Mouse (Mus musculus): Measurements from ENCODE around the gene Frmd4b. TPM values are rescaled to one million over a fixed set of nuclear protein-coding genes. Genes with fewer than 3 reads are reported as not detected.

Gene Frmd4b
- polyA plus RNA-seq, 1 experiment from 2014 or later, result 27.1 TPM

- no peak overlapping the region for H3K9ac ChIP-seq (replicated peaks)
- H3K36me3 ChIP-seq, result no peaks in the 10 kb centered on the region
- H3K9me3 ChIP-seq, result no peaks in the 10 kb centered on the region
- H3K4me1 ChIP-seq (replicated peaks), result peaks cover 11% of the 10 kb centered on the region
- 0 out of 2 replicates have a peak, but pooled peaks cover 2% of the 10 kb centered on the region for H3K27me3 ChIP-seq
- H3K4me3 ChIP-seq (replicated peaks), result no peak overlapping the region
- H3K4me2 ChIP-seq (replicated peaks), result no peak overlapping the region
- ATAC-seq, result no peak
- no peak overlapping the region for H3K27ac ChIP-seq
- 91% methylated on average over 1 of the region's 1 CpGs for WGBS
Observed at GRCm38 (mm10) chr6:97346932-97347331, 270.4 kb downstream of the Frmd4b start.

GRCm38 (mm10) chr6:97346527-97346926 is 270.8 kb downstream of the Frmd4b start:
- H3K36me3 ChIP-seq, result no peaks in the 10 kb centered on the region
- 78% methylated on average over 10 of the region's 10 CpGs for WGBS
- no peak overlapping the region for H3K27ac ChIP-seq
- H3K4me3 ChIP-seq (replicated peaks), result no peak overlapping the region
- no peaks in the 10 kb centered on the region for H3K9me3 ChIP-seq
- no peak for ATAC-seq
- H3K4me2 ChIP-seq (replicated peaks), result no peak overlapping the region
- H3K27me3 ChIP-seq, result 0 out of 2 replicates have a peak, but pooled peaks cover 2% of the 10 kb centered on the region
- peaks cover 9% of the 10 kb centered on the region for H3K4me1 ChIP-seq (replicated peaks)
- H3K9ac ChIP-seq (replicated peaks), result no peak overlapping the region

DNA sequence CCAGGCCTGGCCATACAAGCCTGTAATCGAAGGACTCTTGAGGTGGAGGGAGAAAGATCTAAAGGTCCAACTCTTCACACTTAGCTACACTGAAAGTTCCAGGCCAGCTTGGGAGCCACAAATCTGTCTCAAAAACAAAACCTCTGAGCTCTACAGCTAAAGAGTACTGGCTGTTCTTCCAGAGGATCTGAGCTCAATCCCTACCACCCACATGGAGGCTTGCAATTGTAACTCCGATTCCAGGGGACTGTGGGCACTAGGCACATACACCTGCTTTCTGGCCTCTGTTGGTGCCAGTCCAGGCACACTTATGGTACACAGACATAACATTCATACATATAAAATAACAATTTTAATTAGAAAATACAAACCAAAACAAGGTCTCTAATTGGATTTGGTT is 271.4 kb downstream of the Frmd4b start:
- Histone ChIP-seq H3K9me3 (no peaks in the 10 kb centered on the region), H3K36me3 (no peaks in the 10 kb centered on the region), H3K4me3 (replicated peaks) (no peak overlapping the region), H3K9ac (replicated peaks) (no peak overlapping the region), H3K27ac (no peak overlapping the region), H3K27me3 (0 out of 2 replicates have a peak, but pooled peaks cover 2% of the 10 kb centered on the region), H3K4me1 (replicated peaks) (peaks cover 9% of the 10 kb centered on the region), H3K4me2 (replicated peaks) (no peak overlapping the region)
- WGBS, result 93% methylated on average over 2 of the region's 2 CpGs
- no peak for ATAC-seq

DNA sequence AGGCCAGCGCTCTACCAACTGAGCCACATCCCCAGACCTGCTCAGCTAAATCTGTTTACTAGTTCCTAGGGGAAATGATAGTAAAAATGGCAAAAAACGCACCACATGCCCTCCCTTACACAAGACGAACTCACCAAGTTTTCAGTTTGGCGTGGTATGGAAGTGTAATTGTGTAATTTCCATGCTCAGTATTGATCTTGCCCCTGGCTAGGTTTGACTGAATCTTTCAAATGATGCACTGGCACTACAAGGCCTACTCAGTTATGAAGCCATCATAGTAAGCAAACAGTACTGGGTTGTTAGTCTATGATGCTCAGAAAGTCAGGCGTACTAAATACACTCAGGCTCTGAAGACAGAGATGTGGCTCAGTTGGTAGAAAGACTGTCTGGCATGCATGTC is 275.2 kb downstream of the Frmd4b start:
- peaks cover 15% of the 10 kb centered on the region for H3K4me1 ChIP-seq (replicated peaks)
- H3K9ac ChIP-seq (replicated peaks), result no peak overlapping the region
- H3K27me3 ChIP-seq, result no peaks in the 10 kb centered on the region
- H3K27ac ChIP-seq, result no peak overlapping the region
- no peak overlapping the region for H3K4me2 ChIP-seq (replicated peaks)
- no peaks in the 10 kb centered on the region for H3K36me3 ChIP-seq
- no peak overlapping the region for H3K4me3 ChIP-seq (replicated peaks)
- WGBS, result 92% methylated on average over 5 of the region's 5 CpGs
- H3K9me3 ChIP-seq, result no peaks in the 10 kb centered on the region
- ATAC-seq, result no peak

GRCm38 (mm10) chr6:97341628-97342027 is 275.7 kb downstream of the Frmd4b start:
- H3K27me3 ChIP-seq, result no peaks in the 10 kb centered on the region
- no peak overlapping the region for H3K27ac ChIP-seq
- 97% methylated on average over 1 of the region's 1 CpGs for whole genome bisulfite sequencing
- H3K4me1 ChIP-seq (replicated peaks), result peaks cover 15% of the 10 kb centered on the region
- no peak overlapping the region for H3K4me2 ChIP-seq (replicated peaks)
- H3K9ac ChIP-seq (replicated peaks), result no peak overlapping the region
- H3K4me3 ChIP-seq (replicated peaks), result no peak overlapping the region
- H3K36me3 ChIP-seq, result no peaks in the 10 kb centered on the region
- H3K9me3 ChIP-seq, result no peaks in the 10 kb centered on the region
- ATAC-seq, result no peak

GRCm38 (mm10) chr6:97341148-97341547 is 276.2 kb downstream of the Frmd4b start:
- WGBS, result 88% methylated on average over 3 of the region's 3 CpGs
- Histone ChIP-seq H3K36me3 (no peaks in the 10 kb centered on the region), H3K4me2 (replicated peaks) (no peak overlapping the region), H3K9ac (replicated peaks) (no peak overlapping the region), H3K9me3 (no peaks in the 10 kb centered on the region), H3K4me3 (replicated peaks) (no peak overlapping the region), H3K4me1 (replicated peaks) (peaks cover 15% of the 10 kb centered on the region), H3K27me3 (no peaks in the 10 kb centered on the region), H3K27ac (no peak overlapping the region)
- ATAC-seq, result no peak

DNA sequence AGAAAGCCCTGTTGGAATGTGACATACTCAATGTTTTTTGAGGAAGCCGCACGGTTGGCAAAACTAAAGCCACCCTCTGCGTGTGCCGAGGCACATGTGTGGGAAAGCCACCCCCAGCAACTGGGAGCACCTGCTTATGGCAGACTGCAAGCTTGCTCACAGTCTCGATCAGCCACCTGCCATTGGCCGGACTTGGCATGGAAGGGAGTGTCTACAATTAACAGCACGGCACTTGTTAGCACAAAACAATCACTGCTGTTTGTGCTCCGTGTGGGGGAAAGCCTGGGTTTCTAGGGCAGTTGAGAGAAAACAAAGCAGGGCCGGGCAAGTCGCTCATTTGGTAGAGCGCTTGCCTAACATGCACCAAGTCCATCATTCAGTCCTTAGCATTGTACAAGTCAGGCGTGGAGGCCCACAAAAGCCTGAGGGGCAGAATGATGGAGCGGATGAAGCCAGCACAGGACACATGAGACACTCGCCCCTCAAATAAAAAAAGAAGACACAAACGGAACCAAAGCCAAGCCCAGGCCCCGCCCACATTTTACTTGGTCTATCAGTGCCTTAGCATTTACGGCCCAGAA is 277.0 kb downstream of the Frmd4b start:
- H3K27ac ChIP-seq, result no peak overlapping the region
- no peaks in the 10 kb centered on the region for H3K27me3 ChIP-seq
- H3K4me1 ChIP-seq (replicated peaks), result peaks cover 15% of the 10 kb centered on the region
- ATAC-seq, result peak; percentile 57
- H3K4me3 ChIP-seq (replicated peaks), result no peak overlapping the region
- H3K9me3 ChIP-seq, result no peaks in the 10 kb centered on the region
- 63% methylated on average over 17 of the region's 17 CpGs for WGBS
- H3K9ac ChIP-seq (replicated peaks), result no peak overlapping the region
- no peaks in the 10 kb centered on the region for H3K36me3 ChIP-seq
- H3K4me2 ChIP-seq (replicated peaks), result no peak overlapping the region

- Histone ChIP-seq H3K4me3 (replicated peaks) (no peak overlapping the region), H3K9ac (replicated peaks) (no peak overlapping the region), H3K9me3 (no peaks in the 10 kb centered on the region), H3K4me1 (replicated peaks) (peaks cover 15% of the 10 kb centered on the region), H3K27me3 (no peaks in the 10 kb centered on the region), H3K4me2 (replicated peaks) (no peak overlapping the region), H3K27ac (peak overlapping the region; percentile 19), H3K36me3 (no peaks in the 10 kb centered on the region)
- ATAC-seq, result peak; percentile 76
- 12% methylated on average over 5 of the region's 5 CpGs for WGBS
Observed at GRCm38 (mm10) chr6:97339271-97339681, 278.1 kb downstream of the Frmd4b start.

- Histone ChIP-seq H3K36me3 (no peaks in the 10 kb centered on the region), H3K27ac (0 out of 2 replicates have a peak overlapping the region, but pooled peaks have one; percentile 49), H3K27me3 (no peaks in the 10 kb centered on the region), H3K9ac (replicated peaks) (no peak overlapping the region), H3K9me3 (no peaks in the 10 kb centered on the region), H3K4me2 (replicated peaks) (no peak overlapping the region), H3K4me3 (replicated peaks) (no peak overlapping the region), H3K4me1 (replicated peaks) (peaks cover 15% of the 10 kb centered on the region)
- 33% methylated on average over 4 of the region's 4 CpGs for WGBS
- peak; percentile 62 for ATAC-seq
Observed at GRCm38 (mm10) chr6:97338843-97339242, 278.5 kb downstream of the Frmd4b start.

- Histone ChIP-seq H3K27ac (no peak overlapping the region), H3K4me2 (replicated peaks) (no peak overlapping the region), H3K4me1 (replicated peaks) (no peaks in the 10 kb centered on the region), H3K27me3 (no peaks in the 10 kb centered on the region), H3K4me3 (replicated peaks) (no peak overlapping the region), H3K9ac (replicated peaks) (no peak overlapping the region), H3K36me3 (peaks cover 4% of the 10 kb centered on the region; the same call in 1 of the 2 replicates), H3K9me3 (no peaks in the 10 kb centered on the region)
- no peak for ATAC-seq
- 91% methylated on average over 3 of the region's 3 CpGs for WGBS
Observed at GRCm38 (mm10) chr6:97333323-97333722, 284.0 kb downstream of the Frmd4b start.

- Histone ChIP-seq H3K27ac (no peak overlapping the region), H3K36me3 (peaks cover 25% of the 10 kb centered on the region), H3K4me3 (replicated peaks) (no peak overlapping the region), H3K27me3 (no peaks in the 10 kb centered on the region), H3K9ac (replicated peaks) (no peak overlapping the region), H3K4me2 (replicated peaks) (no peak overlapping the region), H3K4me1 (replicated peaks) (no peaks in the 10 kb centered on the region), H3K9me3 (no peaks in the 10 kb centered on the region)
- ATAC-seq, result no peak
- WGBS, result 57% methylated on average over 4 of the region's 4 CpGs
Observed at GRCm38 (mm10) chr6:97323951-97324350, 293.4 kb downstream of the Frmd4b start.

GRCm38 (mm10) chr6:97322126-97322525 is 295.2 kb downstream of the Frmd4b start:
- 69% methylated on average over 12 of the region's 12 CpGs for WGBS

DNA sequence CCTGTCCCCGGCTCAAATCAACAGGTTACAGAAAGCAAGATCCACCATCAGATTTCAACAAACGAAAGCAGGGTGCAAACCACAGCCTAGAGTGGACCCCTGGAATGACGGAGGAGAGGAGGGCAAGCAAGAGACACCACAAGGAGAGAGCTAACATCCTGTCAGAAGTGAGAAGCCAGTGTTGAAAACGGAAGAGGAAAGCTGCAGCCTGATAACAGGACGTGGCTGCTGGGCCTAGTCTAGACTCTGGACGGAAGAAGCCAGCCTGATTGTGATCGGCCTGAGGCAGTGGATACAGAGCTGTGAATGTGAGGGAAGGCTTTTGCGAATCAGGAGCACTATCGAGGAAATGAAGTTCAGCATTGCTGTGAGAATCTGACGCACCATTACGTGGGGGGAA is 296.2 kb downstream of the Frmd4b start:
- no peaks in the 10 kb centered on the region for H3K4me1 ChIP-seq (replicated peaks)
- no peak overlapping the region for H3K4me3 ChIP-seq (replicated peaks)
- no peak overlapping the region for H3K27ac ChIP-seq
- H3K4me2 ChIP-seq (replicated peaks), result no peak overlapping the region
- no peaks in the 10 kb centered on the region for H3K27me3 ChIP-seq
- no peak overlapping the region for H3K9ac ChIP-seq (replicated peaks)
- no peaks in the 10 kb centered on the region for H3K9me3 ChIP-seq
- peaks cover 9% of the 10 kb centered on the region; the same call in 1 of the 2 replicates for H3K36me3 ChIP-seq
- 83% methylated on average over 11 of the region's 11 CpGs for WGBS
- ATAC-seq, result no peak

More at GRCm38 (mm10) chr6:97322126-97322525, 295.2 kb downstream of the Frmd4b start:
- peaks cover 18% of the 10 kb centered on the region for H3K36me3 ChIP-seq
- no peak for ATAC-seq
- H3K9me3 ChIP-seq, result no peaks in the 10 kb centered on the region
- H3K9ac ChIP-seq (replicated peaks), result no peak overlapping the region
- no peaks in the 10 kb centered on the region for H3K27me3 ChIP-seq
- no peak overlapping the region for H3K4me2 ChIP-seq (replicated peaks)
- H3K4me1 ChIP-seq (replicated peaks), result no peaks in the 10 kb centered on the region
- H3K27ac ChIP-seq, result no peak overlapping the region
- no peak overlapping the region for H3K4me3 ChIP-seq (replicated peaks)

Measured in midbrain, embryonic 13.5 days (tissue).